Mouse (Mus musculus) small intestine, adult 2 months (tissue): Measurements from ENCODE around the gene Kif2c. TPM values are rescaled to one million over a fixed set of nuclear protein-coding genes. Genes with fewer than 3 reads are reported as not detected.

Experiments used
- H3K27ac ChIP-seq: fragments of 200-500 bp; 2 replicates; pipeline ENCODE4 v1.5.1; 2012; ENCODE audit warnings: low read depth, low read length, control low read depth, inconsistent platforms; ENCODE audit not compliant: insufficient read depth
- H3K27me3 ChIP-seq: fragments of 200-500 bp; 2 replicates; pipeline ENCODE4 v1.6.1; 2012; ENCODE audit warnings: mild to moderate bottlenecking, moderate library complexity, low read length, inconsistent platforms; ENCODE audit not compliant: control insufficient read depth, insufficient read depth
- H3K36me3 ChIP-seq: fragments of 200-500 bp; 2 replicates; pipeline ENCODE4 v1.6.1; 2012; ENCODE audit warnings: mild to moderate bottlenecking, low read length, control low read depth, inconsistent platforms; ENCODE audit not compliant: control insufficient read depth, insufficient read depth
- H3K4me1 ChIP-seq: fragments of 200-500 bp; 2 replicates; pipeline ENCODE4 v1.6.1; 2012; ENCODE audit warnings: low read length, inconsistent platforms, mixed read lengths; ENCODE audit not compliant: control insufficient read depth, insufficient read depth, insufficient read length
- H3K4me3 ChIP-seq: fragments of 200-500 bp; 2 replicates; pipeline ENCODE4 v1.5.1; 2012; ENCODE audit warnings: low read depth, mild to moderate bottlenecking, control low read depth, inconsistent platforms, low read length, moderate library complexity
- CTCF ChIP-seq: fragments of 200-500 bp; IDR thresholded peaks from 2 replicates; pipeline ENCODE4 v1.5.1; 2012; ENCODE audit warnings: low read depth, mild to moderate bottlenecking, control low read depth, inconsistent platforms, low read length, moderate library complexity, mixed read lengths; ENCODE audit not compliant: insufficient replicate concordance, insufficient read length; ENCODE audit errors: extremely low read depth
- POLR2A ChIP-seq: fragments of 200-500 bp; IDR thresholded peaks from 2 replicates; pipeline ENCODE4 v1.6.1; 2012; ENCODE audit warnings: low read depth, mild to moderate bottlenecking, control low read depth, inconsistent platforms, low read length, moderate library complexity
- WGBS: fragments of 180-500 bp; shearing (Covaris S2); methylation state at CpG from one replicate; pipeline ENCODE4 v1.1.7; 2018; 5-methylcytosine and 5-hydroxymethylcytosine counted together
- polyA plus RNA-seq: library from polyadenylated mRNA; depleted of rRNA; stranded (reverse); fragments of >200 nt; gene quantifications from 2 replicates; pipeline ENCODE4 v1.2.3, GENCODE M21; 2012

The Kif2c gene
- polyA plus RNA-seq, 1 experiment, result 2.8 TPM

- Histone ChIP-seq H3K36me3 (peaks cover 3% of the 10 kb centered on the region; the same call in 1 of the 2 replicates), H3K4me3 (no peak overlapping the region), H3K4me1 (peaks cover 18% of the 10 kb centered on the region), H3K27ac (peak overlapping the region; percentile 96), H3K27me3 (no peaks in the 10 kb centered on the region)
- WGBS, result 16% methylated on average over 8 of the region's 8 CpGs
- TF ChIP-seq POLR2A (peak; percentile 43; the same call in 1 of the 2 replicates), CTCF (no peak)
These were observed 46.4 kb downstream of the Kif2c start for GRCm38 (mm10) chr4:117136034-117136433.

- Histone ChIP-seq H3K27ac (peak overlapping the region; percentile 96), H3K4me1 (peaks cover 18% of the 10 kb centered on the region), H3K4me3 (no peak overlapping the region), H3K27me3 (no peaks in the 10 kb centered on the region), H3K36me3 (peaks cover 7% of the 10 kb centered on the region; the same call in 1 of the 2 replicates)
- TF ChIP-seq POLR2A (no peak), CTCF (no peak)
- 29% methylated on average over 2 of the region's 2 CpGs for WGBS
These were observed 47.8 kb downstream of the Kif2c start for GRCm38 (mm10) chr4:117134601-117134995.

DNA sequence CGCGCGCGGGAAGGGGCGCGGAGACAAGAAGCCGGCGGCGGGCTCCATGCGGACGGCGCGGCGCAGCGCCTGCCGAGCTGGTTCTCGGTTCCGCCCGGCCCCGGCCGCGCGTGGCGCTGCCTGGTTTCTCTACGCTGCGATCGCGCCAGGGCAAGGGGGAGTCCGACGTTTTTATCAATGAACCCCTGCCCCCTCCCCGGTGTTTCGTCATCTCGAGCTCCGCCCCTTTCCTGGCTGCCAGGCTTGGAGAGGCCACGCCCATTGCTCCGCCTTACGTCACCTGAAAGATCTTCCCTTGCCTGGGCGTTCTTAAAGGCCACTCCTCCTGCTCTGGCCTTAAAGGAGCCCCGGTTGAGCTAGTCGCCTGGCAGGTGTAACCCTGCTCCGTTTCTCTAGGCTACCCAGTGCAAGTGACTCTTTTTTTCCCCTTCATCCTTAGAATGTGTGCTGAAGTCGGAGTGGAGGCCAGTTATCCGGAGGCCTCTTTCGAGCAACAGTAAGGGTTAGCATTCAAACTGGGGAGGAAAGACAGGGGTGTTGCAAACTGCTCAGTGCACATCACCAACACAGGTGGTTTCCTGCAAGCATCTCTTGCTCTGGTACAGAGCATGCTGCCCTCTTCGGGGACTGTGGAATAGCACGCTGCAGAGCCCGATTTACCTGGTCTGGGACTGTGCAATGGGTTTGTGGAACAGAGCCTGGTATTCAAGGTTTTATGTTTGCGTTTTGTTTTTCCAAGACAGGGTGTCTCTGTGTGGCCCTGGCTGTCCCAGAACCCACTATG, 48.4 kb downstream of the Kif2c start, which contains the start of gene Plk3:
Gene Plk3 (minus strand): TSS at position 147 of the 784 bp plus-strand sequence.
- peaks cover 10% of the 10 kb centered on the region for H3K36me3 ChIP-seq
- peak within 1 kb of the TSS; percentile 96 for H3K27ac ChIP-seq
- peak; percentile 92 for TF ChIP-seq POLR2A
- no peak for TF ChIP-seq CTCF
- no peaks in the 10 kb centered on the region for H3K27me3 ChIP-seq
- H3K4me3 ChIP-seq, result peak within 1 kb of the TSS; percentile 85
- WGBS, result 2% methylated on average over 47 of the region's 48 CpGs
- peaks cover 18% of the 10 kb centered on the region for H3K4me1 ChIP-seq

- 0 out of 2 replicates have a peak overlapping the region, but pooled peaks have one; percentile 4 for H3K27ac ChIP-seq
- no peak; the same call in 1 of the 2 replicates for TF ChIP-seq POLR2A
- WGBS, result 1% methylated on average over 42 of the region's 42 CpGs
These were observed 49.1 kb downstream of the Kif2c start for GRCm38 (mm10) chr4:117133366-117133796.

GRCm38 (mm10) chr4:117132794-117133143, 49.7 kb downstream of the Kif2c start:
- Histone ChIP-seq H3K27ac (no peak overlapping the region), H3K4me3 (peak overlapping the region; percentile 85), H3K36me3 (peaks cover 20% of the 10 kb centered on the region), H3K4me1 (peaks cover 17% of the 10 kb centered on the region; the same call in 1 of the 2 replicates), H3K27me3 (no peaks in the 10 kb centered on the region)
- TF ChIP-seq CTCF, result no peak
- TF ChIP-seq POLR2A, result no peak
- 79% methylated on average over 11 of the region's 11 CpGs for WGBS

More at GRCm38 (mm10) chr4:117133366-117133796, 49.1 kb downstream of the Kif2c start:
- Histone ChIP-seq H3K36me3 (peaks cover 15% of the 10 kb centered on the region), H3K4me3 (peak overlapping the region; percentile 85), H3K4me1 (peaks cover 18% of the 10 kb centered on the region), H3K27me3 (no peaks in the 10 kb centered on the region)

GRCm38 (mm10) chr4:117131890-117132793, 50.3 kb downstream of the Kif2c start:
- Histone ChIP-seq H3K36me3 (peaks cover 20% of the 10 kb centered on the region), H3K4me3 (peak overlapping the region; percentile 85), H3K27me3 (no peaks in the 10 kb centered on the region), H3K4me1 (peaks cover 17% of the 10 kb centered on the region; the same call in 1 of the 2 replicates), H3K27ac (no peak overlapping the region)
- 75% methylated on average over 7 of the region's 7 CpGs for WGBS
- no peak for TF ChIP-seq CTCF
- no peak for TF ChIP-seq POLR2A

DNA sequence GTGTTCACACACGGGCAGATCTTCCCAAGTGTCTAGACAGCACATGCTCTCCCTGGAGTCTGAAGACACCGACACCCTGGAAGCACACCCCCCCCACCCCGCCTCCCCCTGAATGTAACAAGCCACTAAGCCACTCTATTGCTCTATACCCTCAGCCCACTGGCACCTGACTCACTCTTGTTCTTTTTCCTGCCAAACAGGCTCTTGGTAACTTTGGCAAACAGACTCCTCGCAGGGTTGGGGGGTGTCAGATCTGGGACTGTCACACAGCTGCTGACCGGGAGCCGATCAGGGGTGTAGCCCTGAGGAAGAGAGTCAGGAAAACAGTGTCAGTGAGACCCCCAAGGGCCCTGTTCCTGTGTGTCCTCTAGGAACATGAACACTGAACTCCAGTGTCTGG, 51.2 kb downstream of the Kif2c start:
- no peaks in the 10 kb centered on the region for H3K27me3 ChIP-seq
- no peak overlapping the region for H3K27ac ChIP-seq
- WGBS, result 89% methylated on average over 6 of the region's 6 CpGs
- H3K4me3 ChIP-seq, result no peak overlapping the region
- peaks cover 21% of the 10 kb centered on the region; the same call in 1 of the 2 replicates for H3K4me1 ChIP-seq
- H3K36me3 ChIP-seq, result peaks cover 20% of the 10 kb centered on the region
- TF ChIP-seq POLR2A, result no peak
